Mouse (Mus musculus): ENCODE data around the gene Lrrc7. TPM values are rescaled to one million over a fixed set of nuclear protein-coding genes. Genes with fewer than 3 reads are reported as not detected.

Lrrc7 gene
- total and polyA plus RNA-seq, 2 experiments from 2014 or later: 7.3 to 29.8 TPM

DNA sequence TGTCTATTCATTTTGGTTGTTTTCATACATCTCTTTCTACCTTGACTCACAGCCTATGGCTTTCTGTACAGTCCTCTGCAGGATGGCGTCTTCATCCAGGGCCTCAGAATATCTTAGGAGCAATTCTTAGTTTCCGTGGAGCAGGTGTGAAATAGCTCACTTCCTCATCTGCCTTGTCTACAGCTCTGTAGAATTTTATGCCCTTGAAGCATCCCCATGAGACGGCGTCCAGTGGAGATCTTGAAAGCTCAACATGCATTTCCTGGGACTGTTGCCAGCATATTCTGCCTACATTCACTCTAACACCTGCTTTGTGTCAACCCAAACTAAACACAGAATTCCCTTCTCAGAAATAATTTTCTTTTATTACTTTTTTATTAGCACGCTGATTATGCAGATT is 267.0 kb downstream of the Lrrc7 start:
- no peak overlapping the region for H3K4me2 ChIP-seq (ENCODE audit: low read depth, low read length, poor library complexity, severe bottlenecking)
- no peaks in the 10 kb centered on the region for H3K27me3 ChIP-seq (ENCODE audit: insufficient read depth, low read length)
- no peak overlapping the region for H3K27ac ChIP-seq (ENCODE audit: low read depth, low read length)
- H3K9ac ChIP-seq (replicated peaks; ENCODE audit: low read length, poor library complexity, severe bottlenecking): no peak overlapping the region
- no peaks in the 10 kb centered on the region for H3K9me3 ChIP-seq (ENCODE audit: low read length)
- H3K4me3 ChIP-seq (ENCODE audit: low read depth, low read length): no peak overlapping the region
- ATAC-seq (ENCODE audit: low FRiP score) (no peak), DNase-seq (ENCODE audit: low spot score) (peak; percentile 65)
- TF ChIP-seq CTCF (IDR thresholded peaks at IDR 0.05): no peak
- no peaks in the 10 kb centered on the region for H3K36me3 ChIP-seq (ENCODE audit: insufficient read depth, low read length)
- 73% methylated on average over 5 of the region's 5 CpGs for WGBS
- no peaks in the 10 kb centered on the region for H3K4me1 ChIP-seq (ENCODE audit: insufficient read depth, low read length)

- H3K4me3 ChIP-seq (ENCODE audit: low read depth, low read length): no peak overlapping the region
- H3K9me3 ChIP-seq (ENCODE audit: low read length): no peaks in the 10 kb centered on the region
- ATAC-seq (ENCODE audit: low FRiP score): no peak
- no peak overlapping the region for H3K4me2 ChIP-seq (ENCODE audit: low read depth, low read length, poor library complexity, severe bottlenecking)
- no peaks in the 10 kb centered on the region for H3K36me3 ChIP-seq (ENCODE audit: insufficient read depth, low read length)
- H3K9ac ChIP-seq (replicated peaks; ENCODE audit: low read length, poor library complexity, severe bottlenecking): no peak overlapping the region
- DNase-seq (ENCODE audit: low spot score): no peak
- no peak overlapping the region for H3K27ac ChIP-seq (ENCODE audit: low read depth, low read length)
- H3K27me3 ChIP-seq (ENCODE audit: insufficient read depth, low read length): no peaks in the 10 kb centered on the region
- TF ChIP-seq CTCF (IDR thresholded peaks at IDR 0.05): no peak
- H3K4me1 ChIP-seq (ENCODE audit: insufficient read depth, low read length): no peaks in the 10 kb centered on the region
- 67% methylated on average over 1 of the region's 1 CpGs for WGBS
Measured at GRCm38 (mm10) chr3:158284431-158284830, 277.6 kb downstream of the Lrrc7 start.

DNA sequence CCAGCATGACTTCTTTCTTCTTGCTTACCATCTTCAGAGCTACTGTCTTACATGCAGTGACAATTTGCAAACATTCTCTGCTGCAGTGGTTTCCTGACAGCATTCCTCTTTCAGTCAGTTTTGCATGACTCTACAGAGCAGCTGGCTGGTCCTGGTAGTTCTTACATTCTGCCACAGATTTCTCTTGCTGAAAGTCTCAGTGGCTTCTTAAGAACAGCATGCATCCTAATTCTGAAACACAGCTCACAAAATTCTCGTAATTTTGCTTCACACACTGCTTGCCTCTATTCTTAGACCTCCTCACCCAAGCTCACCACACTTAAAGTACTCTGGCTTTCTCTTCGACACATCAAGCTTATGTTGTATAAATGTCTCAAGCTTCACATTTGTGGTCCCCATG is 283.4 kb downstream of the Lrrc7 start:
- Histone ChIP-seq H3K9ac (replicated peaks; ENCODE audit: low read length, poor library complexity, severe bottlenecking) (no peak overlapping the region), H3K4me1 (ENCODE audit: insufficient read depth, low read length) (no peaks in the 10 kb centered on the region), H3K27ac (ENCODE audit: low read depth, low read length) (no peak overlapping the region), H3K4me2 (ENCODE audit: low read depth, low read length, poor library complexity, severe bottlenecking) (no peak overlapping the region), H3K9me3 (ENCODE audit: low read length) (no peaks in the 10 kb centered on the region), H3K27me3 (ENCODE audit: insufficient read depth, low read length) (no peaks in the 10 kb centered on the region), H3K4me3 (ENCODE audit: low read depth, low read length) (no peak overlapping the region), H3K36me3 (ENCODE audit: insufficient read depth, low read length) (no peaks in the 10 kb centered on the region)
- DNase-seq (ENCODE audit: low spot score): no peak
- TF ChIP-seq CTCF (IDR thresholded peaks at IDR 0.05): no peak
- no peak for ATAC-seq (ENCODE audit: low FRiP score)
- 79% methylated on average over 2 of the region's 2 CpGs for WGBS

GRCm38 (mm10) chr3:158272700-158273099 is 289.3 kb downstream of the Lrrc7 start:
- no peak overlapping the region for H3K27ac ChIP-seq (ENCODE audit: low read depth, low read length)
- DNase-seq (ENCODE audit: low spot score): no peak
- TF ChIP-seq CTCF (IDR thresholded peaks at IDR 0.05): no peak
- H3K27me3 ChIP-seq (ENCODE audit: insufficient read depth, low read length): no peaks in the 10 kb centered on the region
- 93% methylated on average over 1 of the region's 1 CpGs for WGBS
- H3K4me2 ChIP-seq (ENCODE audit: low read depth, low read length, poor library complexity, severe bottlenecking): no peak overlapping the region
- H3K4me1 ChIP-seq (ENCODE audit: insufficient read depth, low read length): no peaks in the 10 kb centered on the region
- no peaks in the 10 kb centered on the region for H3K36me3 ChIP-seq (ENCODE audit: insufficient read depth, low read length)
- no peak overlapping the region for H3K9ac ChIP-seq (replicated peaks; ENCODE audit: low read length, poor library complexity, severe bottlenecking)
- no peaks in the 10 kb centered on the region for H3K9me3 ChIP-seq (ENCODE audit: low read length)
- no peak for ATAC-seq (ENCODE audit: low FRiP score)
- H3K4me3 ChIP-seq (ENCODE audit: low read depth, low read length): no peak overlapping the region

GRCm38 (mm10) chr3:158270887-158271286 is 291.1 kb downstream of the Lrrc7 start:
- DNase-seq (ENCODE audit: low spot score) (no peak), ATAC-seq (ENCODE audit: low FRiP score) (no peak)
- H3K4me2 ChIP-seq (ENCODE audit: low read depth, low read length, poor library complexity, severe bottlenecking): no peak overlapping the region
- no peak overlapping the region for H3K4me3 ChIP-seq (ENCODE audit: low read depth, low read length)
- no peaks in the 10 kb centered on the region for H3K27me3 ChIP-seq (ENCODE audit: insufficient read depth, low read length)
- 0 out of 2 replicates have a peak, but pooled peaks have one; percentile 19 for TF ChIP-seq CTCF (IDR thresholded peaks at IDR 0.05)
- WGBS: 78% methylated on average over 1 of the region's 1 CpGs
- H3K4me1 ChIP-seq (ENCODE audit: insufficient read depth, low read length): no peaks in the 10 kb centered on the region
- no peak overlapping the region for H3K27ac ChIP-seq (ENCODE audit: low read depth, low read length)
- no peak overlapping the region for H3K9ac ChIP-seq (replicated peaks; ENCODE audit: low read length, poor library complexity, severe bottlenecking)
- H3K9me3 ChIP-seq (ENCODE audit: low read length): no peaks in the 10 kb centered on the region
- no peaks in the 10 kb centered on the region for H3K36me3 ChIP-seq (ENCODE audit: insufficient read depth, low read length)

GRCm38 (mm10) chr3:158252576-158252975 is 309.4 kb downstream of the Lrrc7 start:
- Histone ChIP-seq H3K27ac (ENCODE audit: low read depth, low read length) (no peak overlapping the region), H3K9me3 (ENCODE audit: low read length) (no peaks in the 10 kb centered on the region), H3K27me3 (ENCODE audit: insufficient read depth, low read length) (no peaks in the 10 kb centered on the region), H3K36me3 (ENCODE audit: insufficient read depth, low read length) (no peaks in the 10 kb centered on the region), H3K9ac (replicated peaks; ENCODE audit: low read length, poor library complexity, severe bottlenecking) (no peak overlapping the region), H3K4me1 (ENCODE audit: insufficient read depth, low read length) (no peaks in the 10 kb centered on the region), H3K4me3 (ENCODE audit: low read depth, low read length) (no peak overlapping the region), H3K4me2 (ENCODE audit: low read depth, low read length, poor library complexity, severe bottlenecking) (no peak overlapping the region)
- no peak for TF ChIP-seq CTCF (IDR thresholded peaks at IDR 0.05)
- DNase-seq (ENCODE audit: low spot score) (no peak), ATAC-seq (ENCODE audit: low FRiP score) (no peak)

Data from midbrain, postnatal 0 days (tissue).